Mouse (Mus musculus) urinary bladder, postnatal 25 days (tissue): ENCODE data around the gene Ccdc6.
A peak's percentile ranks its signal among the peaks of the same experiment; 100 is the strongest.

Experiments used
- DNase-seq: peaks from one replicate; pipeline ENCODE4 v3.0.0; 2022; ENCODE audit warnings: low spot score

Gene Ccdc6

GRCm38 (mm10) chr10:70096366-70097188 is at the start of gene Ccdc6:
TSS of gene Ccdc6 (plus strand) at chr10:70097121.
- peak; percentile 84 for DNase-seq

- DNase-seq, result no peak
Measured at GRCm38 (mm10) chr10:70049771-70050170, 47.1 kb upstream of the Ccdc6 start.

- DNase-seq, result no peak
Measured at GRCm38 (mm10) chr10:70055291-70055690, 41.6 kb upstream of the Ccdc6 start.

- no peak for DNase-seq
Measured at GRCm38 (mm10) chr10:70057064-70057463, 39.9 kb upstream of the Ccdc6 start.

GRCm38 (mm10) chr10:70060021-70060688 is 36.8 kb upstream of the Ccdc6 start:
- DNase-seq, result no peak

GRCm38 (mm10) chr10:70060689-70061081 is 36.2 kb upstream of the Ccdc6 start:
- DNase-seq, result no peak

GRCm38 (mm10) chr10:70063881-70064555 is 32.9 kb upstream of the Ccdc6 start:
- DNase-seq, result no peak

- no peak for DNase-seq
Measured at GRCm38 (mm10) chr10:70065191-70065590, 31.7 kb upstream of the Ccdc6 start.

GRCm38 (mm10) chr10:70066497-70067168 is 30.3 kb upstream of the Ccdc6 start:
- DNase-seq, result no peak

GRCm38 (mm10) chr10:70067169-70068115 is 29.5 kb upstream of the Ccdc6 start:
- DNase-seq, result no peak

GRCm38 (mm10) chr10:70069321-70069720 is 27.6 kb upstream of the Ccdc6 start:
- no peak for DNase-seq

- DNase-seq, result no peak
Measured at GRCm38 (mm10) chr10:70071334-70071733, 25.6 kb upstream of the Ccdc6 start.

- no peak for DNase-seq
Measured at GRCm38 (mm10) chr10:70077452-70077851, 19.5 kb upstream of the Ccdc6 start.

GRCm38 (mm10) chr10:70080908-70081307 is 16.0 kb upstream of the Ccdc6 start:
- DNase-seq, result no peak

- no peak for DNase-seq
Measured at GRCm38 (mm10) chr10:70081564-70082175, 15.3 kb upstream of the Ccdc6 start.

GRCm38 (mm10) chr10:70083241-70083640 is 13.7 kb upstream of the Ccdc6 start:
- DNase-seq, result no peak

- no peak for DNase-seq
Measured at GRCm38 (mm10) chr10:70085256-70085961, 11.5 kb upstream of the Ccdc6 start.

- DNase-seq, result no peak
Measured at GRCm38 (mm10) chr10:70088788-70089187, 8.1 kb upstream of the Ccdc6 start.

- no peak for DNase-seq
Measured at GRCm38 (mm10) chr10:70091876-70092462, 5.0 kb upstream of the Ccdc6 start.

- no peak for DNase-seq
Measured at GRCm38 (mm10) chr10:70093782-70094181, 3.1 kb upstream of the Ccdc6 start.
